Mouse (Mus musculus) Muller cell, postnatal 12 days (primary cell): ENCODE results near the gene Ap1ar.

Source experiments
- DNase-seq: peaks from one replicate; pipeline ENCODE4 v3.0.0-alpha.2; 2015; ENCODE audit errors: inconsistent ontology term

Gene Ap1ar

GRCm38 (mm10) chr3:127841926-127842325 lies 4.6 kb upstream of the Ap1ar start:
- peak; percentile 86 for DNase-seq

DNA sequence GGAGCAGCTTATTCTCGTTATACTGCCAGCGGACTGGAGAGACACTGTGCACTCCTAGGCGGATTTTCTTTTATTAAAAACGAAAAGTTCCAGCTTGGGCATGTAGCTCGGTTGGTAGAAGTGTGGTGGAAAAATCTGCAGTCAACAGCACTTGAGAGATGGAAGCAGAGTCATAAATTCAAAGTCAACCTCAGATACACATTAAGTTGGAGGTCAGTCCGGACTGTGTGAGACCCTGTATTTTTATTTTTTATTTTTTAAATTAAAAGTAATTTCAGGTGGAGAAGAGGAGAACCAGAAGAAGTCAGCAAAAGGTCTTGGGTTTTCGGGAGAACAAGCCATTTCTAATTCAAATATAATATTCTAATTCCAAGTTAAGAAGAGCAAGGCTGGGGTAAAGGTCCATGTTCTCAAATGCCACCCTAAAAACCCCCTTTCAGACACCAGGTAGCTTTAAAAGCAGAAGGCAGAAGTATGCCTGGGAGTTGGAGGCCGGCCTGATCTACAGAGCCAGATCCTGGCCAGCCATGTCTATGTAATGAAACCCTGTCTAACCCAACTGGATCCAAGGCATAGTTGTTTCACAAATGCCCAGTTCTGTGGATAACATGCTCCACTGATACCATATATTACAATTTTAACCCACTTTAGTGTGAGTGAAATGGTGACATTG lies 785 bp upstream of the Ap1ar start:
- DNase-seq, result no peak

DNA sequence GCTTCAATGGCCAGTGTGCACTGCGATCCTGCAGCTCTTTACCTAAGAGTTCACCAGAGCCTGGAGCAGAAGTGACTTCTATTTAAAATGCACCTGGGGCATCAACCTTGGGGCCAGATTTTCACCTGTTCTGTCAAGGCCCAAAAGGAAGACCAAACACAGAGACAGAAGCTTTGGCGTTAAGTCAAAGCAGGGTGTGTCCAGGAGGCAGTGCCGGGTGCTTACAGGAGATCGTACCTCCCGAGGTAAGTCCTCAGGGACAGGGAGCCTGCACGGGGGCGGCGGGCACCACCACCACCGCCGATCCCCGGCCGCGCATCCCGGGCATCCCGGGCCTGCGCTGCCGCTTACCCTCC lies 547 bp downstream of the Ap1ar start:
- DNase-seq, result no peak

DNA sequence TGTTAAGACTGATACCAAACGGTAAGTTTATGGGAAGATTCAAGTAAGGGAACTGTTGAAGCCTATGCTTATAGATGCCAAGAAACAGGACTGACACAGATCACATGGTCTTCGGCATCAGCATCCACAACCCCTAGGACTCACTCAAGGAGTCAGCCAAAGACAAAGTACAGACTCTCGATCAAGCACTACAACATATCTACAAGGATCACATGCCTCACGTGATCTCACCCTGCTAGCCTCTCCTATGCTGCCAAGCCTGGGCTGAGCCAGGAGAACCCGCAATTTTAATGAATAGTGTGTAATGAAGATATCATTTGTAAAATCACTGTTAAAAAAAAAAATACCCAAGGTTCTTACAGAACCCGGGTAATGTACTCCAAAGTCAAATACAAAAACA lies 1.7 kb downstream of the Ap1ar start:
- DNase-seq, result no peak

GRCm38 (mm10) chr3:127834040-127834439 lies 3.3 kb downstream of the Ap1ar start:
- no peak for DNase-seq

GRCm38 (mm10) chr3:127831079-127831478 lies 6.2 kb downstream of the Ap1ar start:
- no peak for DNase-seq

DNA sequence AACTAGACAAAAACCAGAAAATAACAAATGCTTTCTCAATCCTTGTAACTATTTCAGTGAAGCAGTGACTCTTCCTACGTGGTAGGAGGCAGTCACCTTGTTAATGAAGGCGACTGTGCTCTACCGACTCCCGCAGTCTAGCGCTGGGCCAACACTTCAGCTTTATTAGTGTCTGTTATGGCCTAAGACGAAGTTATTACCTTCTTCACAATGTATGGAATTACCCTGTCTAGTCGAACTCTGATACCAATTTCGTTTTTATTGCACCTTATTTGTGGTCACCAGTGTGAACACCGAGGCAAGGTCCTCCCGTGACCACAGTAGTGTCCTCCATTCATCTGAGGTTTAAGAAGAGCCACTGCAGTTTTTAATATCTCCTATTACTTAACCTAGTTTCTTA lies 7.1 kb downstream of the Ap1ar start:
- no peak for DNase-seq

GRCm38 (mm10) chr3:127827123-127827522 lies 10.2 kb downstream of the Ap1ar start:
- no peak for DNase-seq

GRCm38 (mm10) chr3:127826503-127826902 lies 10.8 kb downstream of the Ap1ar start:
- no peak for DNase-seq

DNA sequence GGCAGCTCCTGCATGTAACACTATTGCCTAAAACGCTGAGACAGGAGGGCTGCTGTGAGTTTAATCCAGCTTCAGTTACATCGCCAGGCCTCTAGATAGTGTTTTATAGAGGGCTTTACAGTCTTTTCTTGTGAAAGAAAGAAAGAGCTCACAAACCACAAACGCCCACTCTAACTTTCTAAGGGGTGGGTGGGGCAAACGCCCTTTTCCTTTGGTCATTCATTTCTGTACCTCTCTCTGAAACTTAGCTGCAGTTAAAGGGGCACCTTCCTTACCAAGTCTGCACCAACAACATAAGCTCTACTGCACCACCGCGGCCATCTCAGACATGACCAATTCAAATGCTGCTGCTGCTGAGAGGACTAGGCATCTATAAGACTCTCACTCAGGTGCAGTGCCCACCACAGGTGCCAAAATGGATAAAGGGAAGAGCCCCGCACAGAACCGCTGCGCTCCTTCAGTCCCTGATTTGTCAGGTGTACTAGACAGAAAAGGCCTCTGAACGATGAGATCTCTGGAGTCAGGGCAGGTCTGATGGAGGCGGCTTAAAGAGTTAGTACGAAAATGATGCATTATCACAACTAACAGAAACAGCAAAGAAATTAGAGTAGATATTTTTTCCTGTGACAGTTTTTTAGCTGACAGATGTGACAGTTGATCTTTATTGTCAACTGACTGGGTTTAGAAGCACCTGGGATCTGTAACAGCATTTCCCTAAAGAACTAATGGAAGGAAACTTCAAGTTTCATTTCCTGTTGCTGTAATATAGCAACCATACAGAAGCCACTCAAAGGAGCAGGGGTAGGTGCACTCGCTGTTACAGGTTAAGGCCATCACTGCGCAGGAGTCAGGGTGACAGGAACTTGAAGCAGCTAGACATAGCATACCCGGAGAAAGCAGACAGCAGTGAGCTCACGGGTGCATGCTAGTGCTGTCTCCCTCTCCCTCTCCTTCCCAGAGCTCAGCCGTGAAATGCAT lies 13.1 kb downstream of the Ap1ar start:
- no peak for DNase-seq

- DNase-seq, result no peak
Observed at GRCm38 (mm10) chr3:127821209-127821608, 16.1 kb downstream of the Ap1ar start.

- no peak for DNase-seq
Observed at GRCm38 (mm10) chr3:127820400-127820799, 16.9 kb downstream of the Ap1ar start.

- no peak for DNase-seq
Observed at GRCm38 (mm10) chr3:127818694-127819663, 18.3 kb downstream of the Ap1ar start.

GRCm38 (mm10) chr3:127817120-127817683 lies 20.1 kb downstream of the Ap1ar start:
- no peak for DNase-seq

DNA sequence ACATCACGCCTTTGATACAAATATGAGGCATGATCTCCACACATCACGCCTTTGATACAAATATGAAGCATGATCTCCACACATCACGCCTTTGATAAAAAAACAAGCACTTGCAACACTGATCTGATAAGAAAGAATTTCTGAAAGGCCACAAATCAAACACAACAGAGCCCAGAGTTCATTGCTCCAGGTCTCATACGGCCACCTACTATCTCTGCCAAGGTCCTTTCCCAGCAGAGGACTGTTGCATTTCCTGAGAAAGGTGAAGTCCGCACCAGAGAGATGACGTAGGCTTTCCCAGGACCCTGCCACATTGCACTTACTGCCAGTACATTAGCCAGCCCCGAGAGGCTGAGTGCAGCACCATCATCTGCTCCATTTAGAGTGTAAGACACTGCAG lies 28.2 kb downstream of the Ap1ar start:
- DNase-seq, result no peak

- DNase-seq, result no peak
Observed at GRCm38 (mm10) chr3:127807846-127808245, 29.5 kb downstream of the Ap1ar start.

GRCm38 (mm10) chr3:127805991-127806390 lies 31.3 kb downstream of the Ap1ar start:
- DNase-seq, result no peak

- no peak for DNase-seq
Observed at GRCm38 (mm10) chr3:127805071-127805470, 32.3 kb downstream of the Ap1ar start.

- DNase-seq, result no peak
Observed at GRCm38 (mm10) chr3:127804439-127804838, 32.9 kb downstream of the Ap1ar start.

GRCm38 (mm10) chr3:127802814-127803213 lies 34.5 kb downstream of the Ap1ar start:
- peak; percentile 55 for DNase-seq

DNA sequence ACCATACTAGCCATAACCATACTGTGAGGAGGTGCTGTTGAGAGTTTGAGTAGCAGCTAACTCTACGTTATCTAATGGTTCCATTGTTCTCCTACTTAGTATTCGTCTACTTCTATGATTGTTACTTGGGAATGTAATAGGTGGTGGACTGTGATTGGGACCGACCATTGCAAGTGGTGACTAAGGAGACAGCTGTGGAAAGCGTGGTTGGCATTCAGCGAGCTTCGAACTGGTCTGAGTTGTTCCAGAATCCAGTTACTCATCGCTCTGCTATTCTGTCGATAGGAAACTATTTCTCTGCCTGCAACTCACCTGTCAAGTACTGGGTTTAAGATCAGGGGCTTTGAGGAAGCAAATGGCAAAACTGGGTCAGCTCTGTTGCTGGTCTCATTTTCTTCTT lies 36.2 kb downstream of the Ap1ar start:
- peak; percentile 31 for DNase-seq
